Mouse (Mus musculus) CD4-positive, CD25-positive, alpha-beta regulatory T cell, adult 2 months (primary cell): Measurements from ENCODE around the gene Dok7.

Experiments
- DNase-seq: peaks from one replicate; pipeline ENCODE4 v3.0.0-alpha.2; 2012; ENCODE audit warnings: low read depth, low spot score

Gene Dok7

DNA sequence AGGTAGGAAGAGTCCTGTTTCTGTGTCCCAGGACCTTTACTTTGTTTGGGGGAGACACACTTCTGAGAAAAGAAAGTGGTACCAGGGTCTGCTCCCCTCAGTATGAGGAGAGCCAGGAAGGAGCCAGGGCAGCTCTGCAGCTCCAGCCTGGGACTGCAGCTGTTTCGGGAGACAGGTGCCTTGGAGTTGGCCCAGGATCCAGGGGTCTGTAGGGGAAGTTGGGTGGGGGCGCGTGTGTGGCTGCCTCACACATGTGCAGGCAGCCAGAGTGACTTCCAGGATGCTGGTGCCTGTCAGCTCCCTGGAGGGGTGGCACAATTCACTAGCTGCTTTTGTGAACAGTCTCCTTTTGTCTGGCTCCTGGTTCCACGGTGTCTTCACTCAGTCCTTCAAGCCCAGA, 1.0 kb downstream of the Dok7 start:
- no peak for DNase-seq

DNA sequence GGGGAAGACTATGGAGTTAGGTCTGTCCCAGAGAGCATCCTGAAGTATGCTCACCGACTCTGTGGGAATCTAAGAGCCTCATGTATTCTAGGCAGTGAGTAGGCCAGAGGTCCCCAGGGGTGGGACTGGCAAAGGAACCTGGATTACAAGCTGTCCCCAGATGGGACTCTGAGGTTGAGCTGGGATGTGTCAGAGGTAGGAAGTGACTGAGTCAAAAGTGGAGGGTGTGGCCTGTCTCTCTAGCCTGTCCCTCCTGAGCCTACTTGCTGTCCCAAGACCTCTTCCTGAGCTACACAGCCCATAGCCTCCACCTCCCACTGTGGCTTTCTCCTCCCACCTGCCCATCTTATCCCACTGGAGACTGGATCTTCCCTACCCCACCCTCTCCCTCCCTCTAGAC, 1.6 kb downstream of the Dok7 start:
- DNase-seq = no peak

DNA sequence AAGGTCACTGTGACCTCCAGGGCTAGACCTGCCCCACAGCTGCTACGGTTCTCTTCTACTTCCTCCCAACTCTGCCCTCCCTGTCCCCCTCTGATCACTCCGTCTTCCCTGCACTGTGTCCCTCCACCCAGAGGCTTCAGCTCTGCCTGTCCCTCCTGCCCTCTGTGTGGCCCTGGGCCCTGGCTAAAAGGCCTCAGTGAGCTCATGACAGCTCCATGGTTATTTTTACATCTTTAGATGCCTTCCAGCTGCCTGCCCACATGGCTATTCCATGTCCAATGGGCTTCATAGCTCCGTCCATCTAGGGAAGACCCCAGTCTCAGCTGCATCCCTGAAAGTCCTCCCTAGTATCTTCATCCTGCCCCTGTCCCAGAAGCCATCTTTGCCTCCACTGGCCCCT, 3.5 kb downstream of the Dok7 start:
- DNase-seq = no peak

DNA sequence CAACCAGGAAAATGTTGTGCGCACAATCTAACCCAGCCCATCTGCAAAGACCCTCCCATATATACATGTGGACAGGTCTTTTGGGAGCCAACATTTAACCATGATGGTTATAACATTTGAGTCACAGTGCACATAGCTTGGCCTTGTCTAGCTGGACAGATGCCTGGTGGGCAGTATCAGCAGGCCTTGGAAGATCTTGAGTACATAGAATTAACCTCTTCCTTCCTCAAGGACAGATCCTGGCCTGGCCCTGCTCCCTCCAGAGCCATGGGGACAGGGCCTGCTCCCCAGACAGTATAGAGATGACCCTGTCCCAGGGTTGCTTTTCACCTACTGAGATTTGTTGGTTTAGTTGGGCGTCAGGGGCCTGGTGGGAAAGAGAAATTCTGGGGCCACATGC, 13.3 kb downstream of the Dok7 start:
- DNase-seq = no peak

DNA sequence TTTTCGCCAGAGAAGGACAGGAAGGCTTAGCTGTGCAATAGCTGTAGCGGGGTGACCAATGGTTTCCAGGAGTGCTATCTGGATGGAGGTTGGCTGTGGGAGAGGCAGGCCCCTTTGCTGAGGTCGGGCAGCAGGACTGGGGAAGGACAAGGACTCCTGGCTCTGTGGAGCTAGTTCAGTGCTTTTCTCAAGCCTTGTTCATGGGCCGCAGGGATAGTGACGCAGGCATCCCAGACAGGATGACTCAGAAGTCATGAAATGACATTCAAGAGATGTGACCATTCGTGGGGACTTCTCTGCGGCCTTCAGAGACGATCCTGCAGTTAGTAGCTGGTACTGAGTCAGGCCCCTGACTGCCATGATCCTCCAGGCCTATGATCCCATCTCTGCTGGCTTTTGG, 13.7 kb downstream of the Dok7 start:
- no peak for DNase-seq

DNA sequence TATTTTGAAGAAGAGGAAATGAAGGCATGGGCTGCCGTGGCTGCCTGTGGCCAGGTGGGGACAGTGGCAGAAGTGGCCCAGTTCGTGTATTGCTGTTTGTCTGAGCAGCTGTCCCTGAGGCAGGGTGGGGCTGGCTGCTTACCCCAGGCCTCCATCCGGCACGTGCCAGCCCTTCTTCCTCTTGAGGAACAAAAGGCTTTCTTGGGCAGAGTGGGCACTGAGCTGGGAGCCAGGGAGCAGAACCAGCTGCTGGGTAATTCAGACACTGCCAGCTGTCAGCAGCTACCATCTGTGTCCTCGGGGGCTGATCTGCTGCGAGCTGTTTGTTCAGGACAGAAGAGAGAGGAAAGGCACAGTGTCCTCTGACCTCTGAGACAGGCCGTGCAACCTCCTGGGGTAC, 14.4 kb downstream of the Dok7 start:
- DNase-seq = no peak

DNA sequence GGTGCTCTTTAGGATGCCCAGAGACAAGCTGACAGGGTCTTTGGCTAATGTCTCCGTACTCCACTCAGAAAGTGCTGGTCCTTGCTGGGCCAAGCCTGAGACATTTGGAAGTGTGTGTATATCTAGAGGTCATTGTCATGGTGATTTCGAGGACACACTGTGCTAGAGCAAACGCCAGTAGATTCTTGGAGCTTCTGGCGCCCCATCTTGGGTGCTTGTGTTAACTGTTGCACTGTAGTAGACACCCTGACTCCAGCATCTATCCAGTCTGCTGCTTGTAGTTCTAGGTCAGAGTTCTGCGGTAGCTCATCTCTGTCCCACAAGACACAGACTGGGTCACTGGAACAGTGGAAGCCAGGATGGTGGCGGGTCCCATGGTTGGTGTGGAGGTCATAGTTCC, 15.3 kb downstream of the Dok7 start:
- no peak for DNase-seq

DNA sequence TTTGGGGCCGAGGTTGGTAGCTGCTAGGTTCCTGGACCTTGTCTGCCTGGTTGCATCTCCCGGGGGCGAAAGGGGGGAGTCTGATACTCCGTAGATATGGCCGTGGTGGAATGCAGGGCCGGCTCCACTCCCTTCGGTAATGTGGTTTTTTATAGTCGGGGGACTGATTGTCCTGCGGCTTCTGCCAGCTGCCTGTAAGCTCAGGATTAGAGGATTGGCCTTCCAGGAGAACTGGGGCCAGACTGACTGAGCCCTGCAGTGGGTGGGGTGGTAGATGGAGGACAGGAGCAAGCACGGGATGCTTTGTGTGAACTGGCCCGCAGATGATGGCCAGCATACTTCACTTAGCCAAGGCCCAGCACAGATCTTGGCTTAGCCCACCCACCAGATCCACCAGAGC, 16.7 kb downstream of the Dok7 start:
- no peak for DNase-seq

DNA sequence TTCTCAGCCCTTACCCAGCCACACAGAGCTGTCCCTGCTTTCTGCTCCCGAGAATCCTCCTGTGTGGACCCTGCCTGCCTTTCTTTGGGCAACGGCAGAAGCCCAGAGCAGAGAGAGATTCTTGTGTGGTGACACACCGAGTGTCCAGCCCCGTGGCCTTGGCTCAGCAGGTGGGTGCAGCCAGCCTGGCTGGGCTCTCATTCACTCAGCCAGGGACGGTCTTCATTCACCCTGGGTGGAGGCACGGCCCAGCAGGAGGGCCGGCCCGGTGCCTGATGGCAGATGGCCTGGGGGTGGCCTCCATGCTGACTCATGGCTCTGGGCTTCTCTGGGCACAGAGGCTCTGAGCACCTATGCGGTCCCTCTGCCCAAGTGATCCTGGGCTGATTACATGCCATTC, 17.4 kb downstream of the Dok7 start:
- DNase-seq = no peak

DNA sequence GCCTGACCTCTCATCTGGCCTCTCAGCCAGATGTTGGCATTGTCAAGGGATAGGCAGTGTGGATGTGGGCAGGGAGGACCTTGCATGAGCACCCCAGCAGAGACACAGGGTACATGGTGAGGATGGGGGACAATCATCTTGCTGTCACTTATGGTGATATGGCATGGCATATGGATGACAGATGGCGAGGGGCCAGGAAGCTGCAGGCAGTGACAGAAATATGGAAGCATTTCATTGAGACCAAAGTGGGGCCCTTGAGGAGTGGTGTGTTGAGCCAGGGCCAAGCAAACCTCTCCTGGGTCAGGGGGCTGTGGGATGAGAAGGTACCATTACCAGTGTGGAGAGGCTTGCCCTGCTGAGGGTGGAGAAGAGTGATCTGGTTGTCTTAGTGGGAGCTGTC, 19.8 kb downstream of the Dok7 start:
- no peak for DNase-seq

DNA sequence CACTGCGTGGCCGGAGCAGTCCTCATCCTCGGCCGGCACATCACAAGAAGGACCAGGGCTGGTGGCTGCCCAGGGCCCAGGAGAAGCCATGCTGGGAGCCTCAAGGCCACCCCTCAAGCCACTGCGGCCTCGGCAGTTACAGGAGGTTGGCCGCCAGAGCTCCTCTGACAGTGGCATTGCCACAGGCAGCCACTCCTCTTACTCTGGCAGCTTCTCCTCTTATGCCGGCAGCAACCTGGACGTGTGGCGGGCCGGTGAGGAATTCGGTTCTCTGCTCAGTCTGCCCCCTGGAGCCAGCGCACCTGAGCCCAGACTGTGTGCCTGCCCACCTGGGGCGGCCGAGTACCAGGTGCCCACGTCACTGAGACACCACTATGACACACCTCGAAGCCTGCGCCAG, 22.5 kb downstream of the Dok7 start:
- DNase-seq = no peak

DNA sequence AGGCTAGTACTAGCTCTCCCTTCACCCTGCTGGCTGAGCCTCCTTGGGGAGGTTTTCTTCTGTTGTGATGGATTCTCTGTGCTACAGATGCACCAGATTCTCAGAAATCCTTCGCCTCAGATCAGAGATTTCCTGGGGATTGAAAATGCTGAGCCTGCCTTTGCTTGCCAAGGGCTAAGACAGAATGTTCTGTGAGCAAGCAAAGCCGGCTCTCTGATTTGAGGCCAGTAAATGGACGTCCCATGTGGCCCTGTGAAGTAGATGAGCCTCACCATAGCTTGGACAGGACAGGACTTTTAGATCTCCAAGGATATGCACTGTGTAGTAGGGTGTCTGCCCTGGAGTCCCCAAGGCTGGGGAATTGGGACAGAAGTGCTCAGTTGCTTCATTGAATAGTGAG, 28.3 kb downstream of the Dok7 start:
- DNase-seq = no peak

DNA sequence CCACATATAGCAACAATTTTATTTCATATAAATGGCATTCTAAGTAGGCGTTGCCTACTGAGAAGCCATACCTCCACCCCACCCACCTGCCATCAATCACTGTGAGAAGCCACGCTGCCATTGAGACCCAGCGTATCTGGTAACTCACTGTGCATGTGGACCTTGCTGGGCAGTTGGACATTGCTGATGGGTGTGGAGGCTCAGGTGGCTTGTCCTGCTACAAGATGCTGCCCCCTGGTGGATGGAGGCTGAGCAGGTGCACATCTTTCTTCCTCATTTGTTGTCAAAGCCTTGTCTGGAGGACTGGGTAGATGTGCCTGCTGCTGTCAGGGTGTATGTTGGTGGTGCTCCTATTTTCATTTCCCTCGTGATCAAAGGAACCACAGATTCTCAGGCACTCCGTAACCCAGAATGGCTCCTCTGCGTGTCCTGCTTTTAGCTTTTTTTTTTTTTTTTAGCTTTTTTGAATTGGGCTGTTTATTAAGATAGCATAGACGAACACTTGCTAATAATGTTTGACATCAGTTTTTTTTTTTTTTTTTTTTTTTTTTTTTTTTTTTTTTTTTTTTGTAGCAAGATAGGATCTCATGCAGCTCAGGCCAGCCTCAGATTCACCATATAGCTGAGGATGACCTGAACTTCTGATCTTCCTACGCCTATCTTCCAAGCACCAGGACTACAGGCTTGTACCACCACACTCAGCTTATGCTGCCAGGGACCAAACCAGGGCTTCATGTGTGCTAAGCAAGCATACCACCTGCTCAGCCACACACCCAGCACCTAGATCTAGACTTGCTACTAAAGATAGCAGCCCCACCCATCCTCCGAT, 32.4 kb downstream of the Dok7 start:
- DNase-seq = peak; percentile 73

DNA sequence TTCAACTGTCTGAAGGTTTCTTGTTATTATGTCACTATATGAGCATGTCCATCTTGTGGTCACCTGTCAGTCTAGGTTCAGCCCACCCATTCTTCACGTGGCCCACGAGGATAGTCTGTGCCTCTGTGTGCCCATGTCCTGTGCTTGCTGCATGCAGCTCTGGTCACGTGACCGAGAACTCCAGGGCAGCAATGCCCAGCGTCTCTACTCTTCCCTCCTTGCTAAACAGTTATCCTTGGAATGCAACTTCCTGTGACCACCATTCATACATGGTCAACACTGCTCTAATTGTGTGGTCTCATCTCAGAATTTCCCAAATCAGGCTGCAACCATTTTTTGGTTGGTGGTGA, 33.0 kb downstream of the Dok7 start:
- no peak for DNase-seq

DNA sequence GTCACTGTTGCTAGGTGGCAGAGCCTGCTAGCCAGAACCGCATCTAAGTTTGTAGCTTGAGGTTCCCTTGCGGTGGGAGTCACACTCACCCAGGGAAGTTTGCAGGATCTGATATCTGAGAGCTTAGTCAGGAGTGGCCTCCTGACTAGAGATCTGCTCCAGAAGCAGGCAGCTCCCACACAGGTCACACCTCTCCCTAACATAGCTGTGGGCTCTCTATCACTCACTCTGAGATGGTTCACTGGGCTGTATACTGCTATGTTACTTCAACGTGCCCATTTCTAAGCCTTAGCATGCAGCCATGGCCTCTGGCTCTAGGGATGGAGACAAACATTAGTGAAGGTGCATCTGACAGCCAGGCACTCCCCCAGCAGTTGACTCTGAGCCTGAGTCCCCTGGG, 35.1 kb downstream of the Dok7 start:
- DNase-seq = no peak

DNA sequence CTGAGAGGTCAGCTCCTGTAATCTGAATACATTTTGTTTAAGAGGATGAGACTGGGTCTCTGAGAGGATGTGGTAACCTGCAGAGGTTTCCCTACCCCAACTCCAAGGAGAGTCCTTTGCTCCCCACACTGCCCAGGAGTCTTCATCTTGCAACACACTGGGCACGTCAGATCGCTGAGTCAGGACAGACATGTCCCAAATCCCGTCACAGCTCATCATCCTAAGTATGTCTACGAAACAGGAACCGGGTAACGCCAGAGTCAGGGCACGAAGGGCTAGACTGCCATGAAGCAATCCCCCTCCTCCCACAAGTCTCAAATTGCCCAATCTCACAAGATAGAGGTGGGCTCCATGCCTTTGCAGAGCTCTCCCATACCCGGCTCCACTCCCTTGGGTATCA, 46.5 kb downstream of the Dok7 start:
- DNase-seq = no peak

DNA sequence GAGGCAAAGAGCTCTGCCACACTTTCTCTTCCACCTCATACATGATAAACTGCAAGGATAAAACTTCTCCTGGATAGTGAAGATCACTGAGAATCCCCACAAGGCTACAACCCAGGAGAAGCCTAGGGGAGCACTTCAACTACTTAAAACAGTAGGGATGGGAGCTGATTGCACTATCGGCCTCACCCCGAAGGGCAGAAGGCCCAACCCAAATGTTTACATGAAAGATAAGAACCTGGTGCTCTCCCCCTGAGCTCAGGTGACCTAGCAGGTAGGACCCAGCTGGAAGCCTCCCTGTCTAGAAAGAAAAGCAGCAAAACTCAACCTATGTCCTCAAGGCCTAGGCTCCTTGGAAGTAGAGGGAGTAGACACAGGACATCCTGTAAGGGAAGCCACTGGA, 47.0 kb downstream of the Dok7 start:
- no peak for DNase-seq

DNA sequence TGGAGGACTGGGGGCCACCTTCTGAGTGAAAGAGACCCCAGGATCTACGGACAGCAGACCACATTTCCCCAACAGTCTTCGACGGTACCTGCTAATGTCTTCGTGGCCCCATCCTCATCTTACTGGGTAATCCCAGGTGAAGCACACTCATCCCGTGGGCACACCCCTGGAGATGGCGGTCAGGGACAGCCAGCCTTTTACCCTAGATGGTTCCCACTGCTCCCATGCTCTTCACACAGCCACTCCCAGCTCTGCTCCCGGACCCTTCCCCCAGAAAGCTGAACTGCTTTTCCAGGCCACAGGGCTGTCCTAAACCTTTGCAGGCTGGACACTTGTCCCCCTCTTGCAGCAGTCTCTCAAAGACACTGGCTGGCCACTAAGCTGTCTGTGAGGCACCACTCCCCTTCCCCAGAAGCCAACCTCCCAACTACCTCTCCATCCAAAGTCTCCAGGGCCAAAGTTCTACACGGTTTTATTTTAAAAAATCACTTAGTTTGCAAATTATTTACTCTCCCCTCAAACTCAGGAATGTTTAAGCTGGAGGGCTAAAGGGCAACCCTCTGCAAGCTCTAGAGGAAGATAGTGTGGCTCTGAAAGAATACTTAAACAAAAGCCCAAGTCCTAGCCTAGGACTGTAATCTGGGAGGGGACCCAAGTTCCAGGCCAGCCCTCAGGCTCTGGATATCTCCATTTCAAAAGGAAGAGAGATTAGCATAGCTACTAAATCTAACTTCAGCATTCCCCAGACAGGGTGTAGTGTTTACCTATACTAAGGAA, 47.8 kb downstream of the Dok7 start:
- no peak for DNase-seq

DNA sequence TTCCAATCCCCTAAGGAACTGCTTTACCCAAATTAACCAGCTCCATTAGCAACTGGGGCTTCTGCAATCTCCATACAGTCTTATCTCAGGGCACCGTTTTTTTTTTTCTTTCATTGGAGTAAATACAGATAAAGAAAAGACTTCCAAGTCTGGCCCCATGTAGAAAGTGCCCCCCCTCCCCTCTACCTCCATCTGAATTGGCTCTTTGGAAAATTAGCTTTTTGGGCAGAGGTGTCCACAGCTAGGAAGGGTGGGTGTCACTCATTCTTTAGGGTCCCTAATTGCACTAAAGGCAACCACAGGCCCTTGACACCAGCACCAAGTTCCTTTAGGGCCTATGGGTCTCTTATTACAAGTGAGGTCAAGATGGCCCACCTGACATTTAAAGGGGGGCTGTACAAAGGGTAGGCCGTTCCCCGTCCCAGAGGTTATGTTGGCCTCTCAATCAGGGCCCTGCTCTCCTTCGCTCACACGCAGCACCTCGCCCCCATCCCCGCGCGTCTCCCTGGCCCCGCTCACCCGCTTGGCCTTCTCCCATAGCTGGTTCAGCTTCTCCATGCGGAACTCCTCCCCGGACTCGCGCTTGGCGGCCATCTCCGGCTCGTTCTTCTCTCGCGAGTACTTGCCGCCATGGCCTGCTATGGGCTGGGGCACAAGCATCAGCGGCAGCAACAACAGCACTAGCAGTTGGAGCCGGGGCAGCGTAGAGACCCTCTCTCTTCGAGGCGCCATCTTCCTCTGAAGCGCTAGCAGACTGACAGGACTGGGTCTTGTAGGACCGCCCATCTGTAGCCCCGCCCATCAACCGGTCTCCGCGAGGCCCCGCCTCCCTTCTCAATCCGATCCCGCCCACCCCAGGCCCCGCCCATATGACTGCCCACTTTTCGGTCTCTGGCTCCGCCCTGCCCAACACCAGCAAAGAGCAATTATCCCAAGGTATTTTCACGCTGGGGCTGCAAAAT, 48.7 kb downstream of the Dok7 start, which contains the start of gene Lrpap1:
Gene Lrpap1 (minus strand): TSS at position 807 of the 962 bp plus-strand sequence.
- peak; percentile 95 for DNase-seq

DNA sequence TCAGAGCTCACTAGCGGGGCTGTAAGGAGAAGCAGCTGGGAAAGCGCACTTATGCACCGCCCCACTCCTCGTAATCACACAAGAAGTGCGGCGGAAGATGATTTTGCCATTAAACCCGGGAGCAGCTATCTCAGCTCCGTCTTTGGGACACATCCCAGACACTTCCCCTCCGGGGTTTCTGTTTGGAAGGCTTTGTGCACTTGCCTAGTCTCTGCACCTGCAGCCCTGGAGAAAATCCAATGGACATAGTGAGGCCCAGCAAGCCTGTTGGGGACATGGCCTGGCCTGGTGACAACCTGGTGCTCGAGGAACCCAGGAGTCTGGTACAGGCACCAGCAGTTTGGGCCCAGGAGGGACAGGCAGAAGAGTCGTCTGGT, 49.3 kb downstream of the Dok7 start:
- no peak for DNase-seq

DNA sequence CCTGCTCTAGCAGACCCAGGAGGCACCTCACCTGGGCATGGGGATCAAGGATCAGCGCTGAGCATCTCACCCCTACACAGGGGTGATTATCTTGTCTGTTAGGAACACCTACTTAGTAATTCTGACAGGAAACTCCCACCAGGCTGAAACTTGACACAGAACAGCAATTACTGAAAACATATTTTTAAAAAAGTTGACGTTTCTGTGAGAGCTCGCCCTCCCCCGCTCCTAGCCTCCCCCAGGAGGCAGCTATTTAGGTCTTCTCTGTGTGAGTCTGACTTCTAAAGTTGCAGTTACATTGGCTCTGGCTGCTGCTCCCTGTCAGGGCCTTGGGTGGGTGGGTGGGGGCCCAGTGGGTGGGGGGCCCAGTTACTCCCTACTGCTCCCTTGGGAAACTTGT, 55.9 kb downstream of the Dok7 start:
- no peak for DNase-seq

DNA sequence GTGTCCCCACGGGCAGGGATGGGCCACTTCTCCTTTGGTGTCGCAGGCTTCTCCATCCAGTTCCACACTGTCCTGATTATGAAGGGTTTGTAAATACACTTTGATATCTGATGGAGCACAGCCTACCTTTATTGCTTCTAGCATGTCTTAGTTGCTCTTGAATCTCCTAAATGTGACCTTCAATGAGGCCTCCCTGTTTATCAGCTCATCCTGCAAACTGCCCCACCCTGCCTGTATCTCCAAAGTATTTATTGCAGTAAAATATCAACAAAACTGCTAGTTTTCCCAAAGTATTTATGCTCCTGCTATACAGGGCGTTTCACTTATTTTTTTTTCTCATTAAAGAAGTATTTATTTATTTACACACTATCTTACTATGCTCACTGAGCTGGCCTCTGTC, 59.4 kb downstream of the Dok7 start:
- no peak for DNase-seq
